Mouse (Mus musculus) limb, embryonic 14.5 days (tissue): ENCODE measurements around the gene Hmgcr. TPM values are rescaled to one million over a fixed set of nuclear protein-coding genes. Genes with fewer than 3 reads are reported as not detected.

Experiments
- ATAC-seq: fragments of 200-750 bp; cut with Nextera tagmentation; 2 replicates; pipeline ENCODE4 v1.8.0; 2017; ENCODE audit warnings: low read depth, moderate number of reproducible peaks, moderate TSS enrichment; ENCODE audit not compliant: low FRiP score
- DNase-seq: peaks from one replicate; pipeline ENCODE4 v3.0.0-alpha.2; 2015; ENCODE audit warnings: low spot score
- H3K27ac ChIP-seq: fragments of 300-500 bp; sonication (generic); replicated peaks from 2 replicates; pipeline ENCODE4 v1.5.1; 2014; ENCODE audit warnings: low read depth, mild to moderate bottlenecking, low read length, moderate library complexity, mixed read lengths
- H3K27me3 ChIP-seq: fragments of 300-500 bp; sonication (generic); 2 replicates; pipeline ENCODE4 v1.6.1; 2014; ENCODE audit warnings: low read length, mixed read lengths; ENCODE audit not compliant: control insufficient read depth, insufficient read depth
- H3K36me3 ChIP-seq: fragments of 300-500 bp; sonication (generic); 2 replicates; pipeline ENCODE4 v1.6.1; 2014; ENCODE audit warnings: mild to moderate bottlenecking, low read length, moderate library complexity, mixed read lengths; ENCODE audit not compliant: control insufficient read depth, insufficient read depth
- H3K4me1 ChIP-seq: fragments of 300-500 bp; sonication (generic); 2 replicates; pipeline ENCODE4 v1.6.1; 2014; ENCODE audit warnings: antibody characterized with exemption, low read length, mixed read lengths; ENCODE audit not compliant: control insufficient read depth, insufficient read depth
- H3K4me2 ChIP-seq: fragments of 300-500 bp; sonication (generic); replicated peaks from 2 replicates; pipeline ENCODE4 v1.6.1; 2014; ENCODE audit warnings: low read depth, mild to moderate bottlenecking, low read length, moderate library complexity; ENCODE audit not compliant: severe bottlenecking
- H3K4me3 ChIP-seq: fragments of 300-500 bp; sonication (generic); replicated peaks from 2 replicates; pipeline ENCODE4 v1.5.1; 2014; ENCODE audit warnings: low read length
- H3K9ac ChIP-seq: fragments of 300-500 bp; sonication (generic); 2 replicates; pipeline ENCODE4 v1.6.1; 2014; ENCODE audit warnings: mild to moderate bottlenecking, low read depth, low read length, moderate library complexity; ENCODE audit not compliant: severe bottlenecking
- H3K9me3 ChIP-seq: fragments of 300-500 bp; sonication (generic); 2 replicates; pipeline ENCODE4 v1.6.1; 2016; ENCODE audit warnings: low read length; ENCODE audit not compliant: control insufficient read depth
- POLR2A ChIP-seq: fragments of 200-500 bp; IDR thresholded peaks from 2 replicates; pipeline ENCODE4 v1.8.0; 2012; ENCODE audit warnings: inconsistent platforms, mild to moderate bottlenecking, moderate library complexity, borderline replicate concordance; ENCODE audit not compliant: insufficient read depth, insufficient read length; ENCODE audit errors: extremely low read depth
- WGBS: fragments of 180-500 bp; shearing (Covaris S2); extraction: QIAGEN DNeasy Blood & Tissue Kit; methylation state at CpG from one replicate; pipeline ENCODE4 v1.1.7; 2014; 5-methylcytosine and 5-hydroxymethylcytosine counted together
- polyA plus RNA-seq, 2 experiments: library from polyadenylated mRNA; depleted of rRNA in 1 of 2; stranded (reverse) in 1 of 2; unstranded in 1 of 2; fragments of >200 nt; fragmentation: Nextera tagmentation in 1 of 2; extraction: Ambion mirVana in 1 of 2; gene quantifications; 2 replicates each; pipeline versions ENCODE4 v1.2.1 to v1.2.3; 2012 to 2014

Hmgcr gene
- polyA plus RNA-seq, 2 experiments, result 45.3 to 72.2 TPM

DNA sequence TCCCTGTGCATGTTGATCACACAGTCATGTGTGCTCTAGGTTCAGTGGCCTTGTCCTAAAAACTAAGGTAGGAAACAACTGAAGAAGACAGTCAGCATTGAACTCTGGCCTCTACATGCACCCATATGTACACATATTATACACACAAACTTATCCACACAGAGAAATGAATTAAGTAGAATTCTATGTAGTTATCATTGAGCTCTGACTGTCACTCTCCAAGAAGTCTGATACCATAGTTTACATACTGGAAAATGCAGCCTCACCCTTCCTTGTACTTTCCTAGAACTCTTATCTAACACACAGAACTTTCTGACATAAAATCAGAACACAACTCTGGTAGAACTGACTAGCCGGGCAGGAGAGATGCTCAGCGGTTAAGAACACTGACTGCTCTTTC, 66.5 kb downstream of the Hmgcr start:
- ATAC-seq (no peak), DNase-seq (no peak)
- Histone ChIP-seq H3K4me2 (no peak overlapping the region), H3K36me3 (peaks cover 33% of the 10 kb centered on the region), H3K9me3 (no peaks in the 10 kb centered on the region), H3K4me3 (no peak overlapping the region), H3K27me3 (no peaks in the 10 kb centered on the region), H3K27ac (no peak overlapping the region), H3K9ac (no peak overlapping the region), H3K4me1 (no peaks in the 10 kb centered on the region)
- WGBS, result 93% methylated on average over 2 of the region's 2 CpGs
- no peak for TF ChIP-seq POLR2A

DNA sequence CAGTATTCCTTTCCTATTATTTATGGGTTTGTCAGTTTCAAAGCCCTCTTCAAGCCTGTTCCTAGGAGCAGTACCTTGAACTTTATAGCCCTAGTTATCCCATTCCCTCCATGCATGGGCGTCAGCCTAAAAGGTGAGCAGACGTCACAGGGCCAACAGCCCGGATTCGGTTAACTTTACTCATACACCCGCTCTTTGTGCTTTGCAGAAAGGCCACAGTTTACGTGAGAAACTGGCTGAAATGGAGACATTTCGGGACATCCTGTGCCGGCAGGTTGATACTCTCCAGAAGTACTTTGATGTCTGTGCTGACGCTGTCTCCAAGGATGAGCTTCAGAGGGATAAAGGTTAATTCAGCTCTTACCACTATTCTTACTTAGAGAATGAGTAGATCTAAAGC, 71.6 kb downstream of the Hmgcr start:
- Histone ChIP-seq H3K9ac (no peak overlapping the region), H3K27me3 (no peaks in the 10 kb centered on the region), H3K4me1 (no peaks in the 10 kb centered on the region), H3K9me3 (no peaks in the 10 kb centered on the region), H3K4me2 (no peak overlapping the region), H3K27ac (no peak overlapping the region), H3K36me3 (peaks cover 27% of the 10 kb centered on the region), H3K4me3 (no peak overlapping the region)
- 81% methylated on average over 9 of the region's 9 CpGs for WGBS
- no peak for TF ChIP-seq POLR2A
- no peak for ATAC-seq
- DNase-seq, result no peak

Other genes with a start within 250 kb of the Hmgcr start
- 0.24 and 0.30 TPM in 2 replicates for gene Ankdd1b, start 199.7 kb downstream of the Hmgcr start, polyA plus RNA-seq (2012; rRNA removed)
- 0.14 TPM in 1 of 2 replicates, not detected in the other for gene Ankdd1b, start 199.7 kb downstream of the Hmgcr start, polyA plus RNA-seq (2014; fragmentation: Nextera tagmentation; extraction: Ambion mirVana)
- gene Gm17622, start 180.2 kb downstream of the Hmgcr start, polyA plus RNA-seq (2012; rRNA removed), result not detected in 2 replicates
- gene Gm17622, start 180.2 kb downstream of the Hmgcr start, polyA plus RNA-seq (2014; fragmentation: Nextera tagmentation; extraction: Ambion mirVana), result not detected in 2 replicates
- 7.2 and 9.8 TPM in 2 replicates for gene Polk, start 128.4 kb downstream of the Hmgcr start, polyA plus RNA-seq (2012; rRNA removed)
- gene Polk, start 128.4 kb downstream of the Hmgcr start, polyA plus RNA-seq (2014; fragmentation: Nextera tagmentation; extraction: Ambion mirVana), result 9.6 and 11.2 TPM in 2 replicates
- 15.6 and 19.8 TPM in 2 replicates for gene Col4a3bp, start 128.3 kb downstream of the Hmgcr start, polyA plus RNA-seq (2012; rRNA removed)
- gene Col4a3bp, start 128.3 kb downstream of the Hmgcr start, polyA plus RNA-seq (2014; fragmentation: Nextera tagmentation; extraction: Ambion mirVana), result 10.4 and 11.0 TPM in 2 replicates
- gene Ankrd31, start 77.3 kb upstream of the Hmgcr start, polyA plus RNA-seq (2012; rRNA removed), result 0.01 TPM in 2 replicates
- not detected in 2 replicates for gene Ankrd31, start 77.3 kb upstream of the Hmgcr start, polyA plus RNA-seq (2014; fragmentation: Nextera tagmentation; extraction: Ambion mirVana)